Mouse (Mus musculus) embryo, embryonic 11.5 days (tissue): Measurements from ENCODE around the gene Rhof.
A peak's percentile ranks its signal among the peaks of the same experiment; 100 is the strongest.

ENCODE experiments used
- DNase-seq: peaks from one replicate; pipeline ENCODE4 v3.0.0-alpha.2; 2012; ENCODE audit warnings: low read depth, low spot score

Gene Rhof

GRCm38 (mm10) chr5:123148073-123148722 lies 15.7 kb upstream of the Rhof start:
- DNase-seq: no peak

GRCm38 (mm10) chr5:123147569-123147968 lies 15.1 kb upstream of the Rhof start:
- DNase-seq: no peak

GRCm38 (mm10) chr5:123146357-123146756 lies 13.9 kb upstream of the Rhof start:
- no peak for DNase-seq

- no peak for DNase-seq
Observed at GRCm38 (mm10) chr5:123144746-123145590, 12.5 kb upstream of the Rhof start.

GRCm38 (mm10) chr5:123143971-123144745 lies 11.7 kb upstream of the Rhof start:
- DNase-seq: no peak

GRCm38 (mm10) chr5:123143251-123143970 lies 10.9 kb upstream of the Rhof start:
- no peak for DNase-seq

DNA sequence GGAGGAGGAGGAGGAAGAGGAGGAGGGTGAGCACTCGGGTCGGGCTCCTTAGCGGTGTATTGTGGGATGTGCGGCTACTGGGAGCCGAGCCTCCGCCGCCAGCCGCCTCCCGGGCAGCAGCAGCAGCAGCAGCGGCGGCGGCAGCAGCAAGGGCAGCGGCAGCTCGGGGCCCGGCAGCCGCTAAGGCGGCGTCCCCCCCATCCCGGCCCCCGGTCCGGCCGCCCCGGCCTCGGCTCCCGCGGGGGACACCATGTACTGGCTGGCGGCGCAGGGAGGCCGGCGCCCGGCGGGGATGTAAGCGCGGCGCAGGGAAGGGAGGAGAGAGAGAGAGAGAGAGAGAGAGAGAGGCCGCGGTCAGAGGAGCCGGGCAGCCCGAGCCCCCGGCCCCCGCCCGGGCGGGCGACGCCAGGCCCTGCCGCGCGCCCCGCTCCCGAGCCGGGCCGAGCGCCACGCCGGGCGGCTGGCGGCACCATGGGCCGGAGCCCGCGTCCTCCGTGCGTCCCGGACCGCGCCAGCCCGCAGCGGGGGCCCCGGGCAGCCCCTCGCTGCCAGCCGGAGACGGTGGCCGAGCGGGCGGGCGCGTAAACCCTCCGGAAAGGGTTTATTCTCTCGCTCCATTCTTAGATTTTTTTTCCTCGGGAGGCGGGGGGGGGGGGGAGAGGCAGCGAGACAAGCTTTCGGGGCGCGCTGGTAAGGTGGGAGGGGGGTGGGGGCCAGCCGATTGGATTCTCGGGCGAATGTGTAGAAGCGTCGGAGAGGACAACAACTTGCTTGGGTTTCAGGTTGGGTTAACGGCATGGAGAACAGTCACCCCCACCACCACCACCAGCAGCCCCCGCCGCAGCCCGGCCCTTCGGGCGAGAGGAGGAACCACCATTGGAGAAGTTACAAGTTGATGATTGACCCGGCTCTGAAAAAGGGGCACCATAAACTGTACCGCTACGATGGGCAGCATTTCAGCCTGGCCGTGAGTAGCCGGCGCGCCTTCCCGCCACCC lies 10.0 kb upstream of the Rhof start, which contains the start of gene Setd1b:
TSS of gene Setd1b (plus strand) at position 33 of the 997 bp plus-strand sequence.
- DNase-seq: no peak

DNA sequence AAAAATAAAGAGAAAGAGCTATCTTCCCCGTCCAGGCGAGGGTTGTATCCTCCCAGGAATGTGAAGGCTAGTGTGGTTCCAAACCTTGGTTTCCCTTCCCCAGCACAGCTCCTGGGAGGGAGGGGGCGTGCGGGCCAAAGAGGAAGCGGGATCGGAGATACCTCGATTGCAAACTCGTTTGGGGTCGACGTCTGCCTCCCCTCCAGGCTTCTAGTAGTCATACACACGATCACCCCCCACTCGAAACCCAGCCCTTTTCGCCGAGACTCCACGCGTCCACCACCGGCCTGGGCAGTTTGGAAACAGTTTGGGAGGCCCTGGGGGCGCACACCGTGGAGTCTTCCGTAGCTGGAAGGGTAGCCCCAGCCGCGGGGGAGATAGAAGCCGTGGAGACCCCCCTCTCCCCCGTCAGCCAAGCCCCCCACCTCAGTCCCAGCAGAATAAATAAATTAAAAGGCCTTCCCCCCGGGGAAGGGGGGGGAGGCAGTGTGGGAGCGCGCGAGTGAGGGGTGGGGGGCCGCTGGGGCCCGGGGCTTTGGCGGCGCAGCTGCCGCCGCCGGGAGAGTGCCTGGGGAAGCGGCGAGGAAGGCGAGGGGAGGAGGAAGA lies 9.2 kb upstream of the Rhof start:
- DNase-seq: no peak

GRCm38 (mm10) chr5:123140694-123141554 lies 8.4 kb upstream of the Rhof start:
- peak; percentile 90 for DNase-seq

GRCm38 (mm10) chr5:123139722-123140627 lies 7.5 kb upstream of the Rhof start:
- no peak for DNase-seq

DNA sequence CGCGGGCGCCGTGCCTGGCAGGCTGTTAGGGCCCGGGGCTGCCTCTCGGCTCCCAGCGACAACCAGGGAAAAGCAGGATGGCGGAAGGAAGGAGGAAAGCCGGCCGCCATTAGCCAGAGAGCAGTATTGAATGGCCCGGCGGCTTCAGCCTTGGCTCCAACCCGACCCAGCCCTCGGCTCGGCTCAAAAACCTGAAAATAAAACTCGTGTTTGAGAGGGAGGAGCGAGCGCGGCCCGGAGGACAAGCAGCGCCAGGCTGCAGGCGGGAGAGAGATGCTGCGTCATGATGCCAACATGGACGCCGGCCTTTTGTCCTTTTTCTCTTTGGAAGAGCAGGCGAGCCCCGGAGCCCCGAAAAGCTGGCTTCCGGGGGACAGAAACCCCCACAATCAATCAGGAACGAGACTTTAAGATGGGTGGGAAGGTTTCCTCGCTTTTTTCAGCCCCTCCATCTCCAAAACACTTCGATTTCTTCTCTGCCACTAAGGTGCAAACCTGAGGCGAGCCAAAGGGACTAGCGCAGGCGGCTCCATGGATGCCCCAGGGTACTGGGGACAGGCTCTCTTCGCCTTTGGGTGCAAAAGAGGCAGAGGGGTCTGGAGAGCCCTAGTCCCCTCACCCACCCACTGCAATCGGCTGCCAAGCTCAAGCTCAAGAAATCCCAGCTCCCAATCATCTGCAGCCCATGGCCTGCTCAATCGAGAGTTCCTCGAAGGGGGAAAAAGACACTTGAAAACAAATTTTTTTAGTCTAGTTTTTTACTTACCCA lies 6.6 kb upstream of the Rhof start:
- DNase-seq: peak; percentile 57

GRCm38 (mm10) chr5:123138230-123138911 lies 5.9 kb upstream of the Rhof start:
- peak; percentile 76 for DNase-seq

DNA sequence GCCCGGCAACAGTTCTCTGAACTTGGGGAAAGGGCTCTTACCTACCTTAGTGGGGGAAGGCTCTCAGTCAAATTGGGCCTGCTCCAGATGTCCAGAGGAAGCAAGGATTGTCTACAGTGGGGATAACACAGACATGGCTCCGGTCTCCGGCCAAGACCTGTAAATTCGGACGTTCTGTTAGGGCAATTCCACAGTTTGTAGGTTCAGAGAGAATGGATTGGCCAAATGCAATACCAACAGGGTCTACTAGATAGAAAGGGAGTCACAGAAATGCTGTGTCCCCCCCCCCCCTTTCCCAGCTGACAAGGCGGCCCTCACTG lies 5.4 kb upstream of the Rhof start:
- no peak for DNase-seq

DNA sequence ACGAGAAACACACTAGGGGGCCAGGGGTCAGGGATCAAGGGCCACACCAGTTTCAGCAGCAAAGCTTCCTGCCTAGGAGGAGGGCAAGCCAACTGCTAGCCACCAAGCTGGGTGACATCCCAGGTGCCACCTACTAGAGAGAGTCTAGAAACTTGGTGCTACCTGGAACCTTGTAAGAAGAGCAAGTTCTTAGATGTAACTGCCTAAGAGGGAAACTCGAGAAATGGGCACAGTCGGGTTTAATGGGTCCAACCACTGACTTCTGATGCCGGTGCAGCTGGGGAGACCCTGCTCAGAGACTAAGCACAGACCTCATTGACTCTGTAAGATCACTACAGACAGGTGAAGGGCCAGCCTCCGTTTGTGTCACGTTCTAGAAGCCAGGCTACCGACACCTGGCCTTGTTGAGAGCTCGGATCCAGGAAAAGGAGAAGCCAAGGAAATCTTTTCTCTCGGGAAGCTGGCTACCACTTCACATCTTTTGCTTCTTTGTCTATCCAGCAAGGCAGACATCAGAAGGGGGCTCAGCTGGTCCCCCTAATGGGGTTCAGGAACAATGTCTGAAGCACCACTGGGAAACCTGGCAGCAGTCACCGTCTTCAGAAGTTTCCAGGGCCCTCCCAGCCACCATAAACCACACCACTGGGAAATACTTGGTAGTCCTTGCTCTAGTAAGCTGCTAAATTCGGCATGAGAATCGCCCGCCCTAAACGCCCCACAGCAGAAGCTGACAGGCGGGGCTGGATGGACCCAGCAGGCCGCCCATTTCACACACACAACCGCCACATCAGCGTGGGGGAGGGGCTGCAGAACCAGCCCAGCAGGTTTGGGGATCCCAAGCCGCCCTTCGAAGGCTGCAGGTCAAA lies 4.8 kb upstream of the Rhof start:
- DNase-seq: peak; percentile 57

DNA sequence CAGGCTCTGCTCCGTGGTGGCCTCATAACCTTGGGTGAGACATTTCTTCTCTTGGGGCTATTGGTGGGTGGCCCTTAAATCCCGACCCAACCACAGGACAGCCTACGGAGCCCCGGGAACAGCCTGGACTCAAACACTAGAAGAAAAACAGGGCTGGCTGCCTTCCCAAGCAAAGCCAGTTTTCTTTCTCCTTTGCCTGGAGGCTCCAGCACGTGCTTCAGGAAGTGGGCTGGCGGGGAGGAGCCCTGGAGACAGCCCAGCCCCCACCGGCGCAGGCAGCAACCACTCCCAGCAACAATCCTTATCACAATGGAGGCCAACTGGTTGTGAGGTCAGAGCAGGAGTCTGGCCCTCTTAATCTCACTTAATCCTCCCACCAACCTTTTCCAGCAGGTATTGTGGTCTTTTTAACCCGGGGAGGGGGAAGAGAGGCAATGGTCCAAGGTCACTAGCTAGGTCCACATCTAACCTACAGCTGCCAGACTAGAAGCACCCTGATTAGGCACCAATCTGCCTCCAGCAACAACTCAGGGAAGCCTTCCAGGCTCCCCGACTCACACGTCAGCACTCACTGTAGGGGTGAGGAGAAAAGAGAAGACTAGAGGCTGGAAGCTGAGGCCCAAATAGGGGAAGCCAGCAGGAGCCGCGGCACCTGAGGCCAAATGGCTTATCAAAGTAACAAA lies 4.0 kb upstream of the Rhof start:
- peak; percentile 54 for DNase-seq
